ENCODE assay signal across 7 mouse cellular contexts in the genomic region with DNA sequence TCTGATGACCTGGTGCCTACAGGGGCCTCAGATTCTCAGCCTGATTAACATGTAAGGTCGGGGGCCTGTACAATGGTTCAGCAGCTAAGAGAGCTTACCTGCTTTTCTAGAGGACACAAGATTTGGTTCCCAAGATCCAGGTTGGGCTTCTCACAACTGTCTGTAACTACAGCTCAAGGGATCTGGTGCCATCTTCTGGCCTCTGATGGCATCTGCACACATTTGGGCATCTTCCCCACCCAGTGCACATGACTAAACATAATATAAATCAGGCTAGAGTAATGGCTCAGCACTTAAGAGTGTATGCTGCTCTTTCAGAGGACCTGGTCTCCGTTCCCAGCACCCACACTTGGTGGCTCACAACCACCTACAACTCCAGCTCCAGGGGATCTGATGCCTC. TPM values are rescaled to one million over a fixed set of nuclear protein-coding genes. Genes with fewer than 3 reads are reported as not detected.
DNase-seq lines count a peak whose midpoint lies in the region; TF ChIP-seq lines count a peak whose summit lies in the region.

No protein-coding gene starts in this region.

- no peaks in the 10 kb centered on the region; the same call in 1 of the 2 replicates for H3K27me3 ChIP-seq in splenic B cell, adult 2 months (ENCODE audit: control insufficient read depth, insufficient read depth, low read length, poor library complexity, severe bottlenecking)

- H3K4me3 ChIP-seq in left cerebral cortex, adult 2 months: no peak overlapping the region

- peak; percentile 49 for TF ChIP-seq CTCF in left cerebral cortex, adult 2 months (IDR thresholded peaks at IDR 0.05)

- H3K27ac ChIP-seq in left cerebral cortex, adult 2 months: no peak overlapping the region

- intact Hi-C loops in left cerebral cortex, adult 2 months (cut with DNase I): loop anchor here (2.0 to 5.0 kb wide), 2 partner anchors 16 to 204 kb away; no protein-coding TSS in a partner anchor
- intact Hi-C loops in left cerebral cortex, postnatal 14 days (cut with DNase I): no loop called here
- intact Hi-C loops in gastrocnemius, postnatal 36 days (cut with DNase I): no loop called here

- DNase-seq in left cerebral cortex, adult 2 months (ENCODE audit: extremely low spot score in 1 of 2, low spot score in 2 of 2): no peak
- no peak for DNase-seq in left cerebral cortex, postnatal 14 days (ENCODE audit: low spot score in 2 of 2)
- peak; percentile 70 for DNase-seq in NIH3T3 (ENCODE audit: low read depth)
- DNase-seq in kidney, adult 8-10 months: peak; percentile 34 to 68
- DNase-seq in splenic B cell, adult 2 months (ENCODE audit: low read depth, low spot score): peak; percentile 83
- no peak for DNase-seq in left cerebral cortex, adult 8-10 months (ENCODE audit: low spot score in 2 of 2)
- no peak for DNase-seq in gastrocnemius, postnatal 36 days

- no peaks in the 10 kb centered on the region for H3K36me3 ChIP-seq in splenic B cell, adult 2 months (ENCODE audit: control insufficient read depth, insufficient read depth, low read length, poor library complexity, severe bottlenecking)

RNA-seq across cellular contexts. Expression of a gene that starts 3.5 kb away (rescaled TPM):
- under 1 TPM; 0.30 to 0.54 TPM for total RNA-seq in left cerebral cortex, adult 2 months (2021)
- under 1 TPM; 0.20 to 0.49 TPM for total RNA-seq in left cerebral cortex, postnatal 14 days (2021)
- under 1 TPM; 0.48 to 0.95 (median 0.65) TPM for total RNA-seq in left cerebral cortex, adult 8-10 months (2022)
- 100 to 1,000 TPM; 201 to 258 TPM for total RNA-seq in gastrocnemius, postnatal 36 days (2021)

RNA-seq across cellular contexts. Expression of a gene that starts 53.7 kb away (rescaled TPM):
- total RNA-seq in left cerebral cortex, adult 2 months (2021): under 1 TPM; 0.11 to 0.23 TPM
- under 1 TPM in 1 of 2 experiments, not detected in 1; 0.11 TPM for total RNA-seq in left cerebral cortex, postnatal 14 days (2021)
- under 1 TPM in 3 of 4 experiments, not detected in 1; 0.20 to 0.32 (median 0.26) TPM for total RNA-seq in left cerebral cortex, adult 8-10 months (2022)
- under 1 TPM; 0.20 to 0.36 TPM for total RNA-seq in gastrocnemius, postnatal 36 days (2021)

Comparison
In these comparisons a context has a peak if more than half of its experiments do, and no peak if none do; other contexts are left out.
1. DNase-seq: peak in NIH3T3 (single experiment), kidney, adult 8-10 months (2 of 2) and splenic B cell, adult 2 months (single experiment); none in left cerebral cortex, adult 2 months (0 of 2), left cerebral cortex, postnatal 14 days (0 of 2), left cerebral cortex, adult 8-10 months (0 of 2) and gastrocnemius, postnatal 36 days (0 of 2).
2. RNA of a gene that starts 3.5 kb away (total RNA-seq): 201 to 258 TPM in gastrocnemius, postnatal 36 days; 0.48 to 0.95 TPM in left cerebral cortex, adult 8-10 months, 0.30 to 0.54 TPM in left cerebral cortex, adult 2 months and 0.20 to 0.49 TPM in left cerebral cortex, postnatal 14 days; every median in the first group is over 100 times any median in the second.